Mouse (Mus musculus): Measurements from ENCODE around the gene Ramp1.

Gene Ramp1

GRCm38 (mm10) chr1:91211099-91211498 lies 31.5 kb downstream of the Ramp1 start:
- Histone ChIP-seq H3K27me3 (ENCODE audit: control insufficient read depth, insufficient read depth, low read length, poor library complexity, severe bottlenecking) (no peaks in the 10 kb centered on the region), H3K36me3 (ENCODE audit: control insufficient read depth, insufficient read depth, low read length, poor library complexity, severe bottlenecking) (no peaks in the 10 kb centered on the region)
- peak; percentile 69 for DNase-seq (ENCODE audit: low read depth, low spot score)

- Histone ChIP-seq H3K36me3 (ENCODE audit: control insufficient read depth, insufficient read depth, low read length, poor library complexity, severe bottlenecking) (no peaks in the 10 kb centered on the region), H3K27me3 (ENCODE audit: control insufficient read depth, insufficient read depth, low read length, poor library complexity, severe bottlenecking) (no peaks in the 10 kb centered on the region)
- DNase-seq (ENCODE audit: low read depth, low spot score) = no peak
Measured at GRCm38 (mm10) chr1:91211591-91212008, 32.0 kb downstream of the Ramp1 start.

- DNase-seq (ENCODE audit: low read depth, low spot score) = no peak
- Histone ChIP-seq H3K36me3 (ENCODE audit: control insufficient read depth, insufficient read depth, low read length, poor library complexity, severe bottlenecking) (no peaks in the 10 kb centered on the region), H3K27me3 (ENCODE audit: control insufficient read depth, insufficient read depth, low read length, poor library complexity, severe bottlenecking) (no peaks in the 10 kb centered on the region)
Measured at GRCm38 (mm10) chr1:91215264-91215663, 35.6 kb downstream of the Ramp1 start.

GRCm38 (mm10) chr1:91215981-91216380 lies 36.4 kb downstream of the Ramp1 start:
- DNase-seq (ENCODE audit: low read depth, low spot score) = peak; percentile 21
- H3K36me3 ChIP-seq (ENCODE audit: control insufficient read depth, insufficient read depth, low read length, poor library complexity, severe bottlenecking) = no peaks in the 10 kb centered on the region
- H3K27me3 ChIP-seq (ENCODE audit: control insufficient read depth, insufficient read depth, low read length, poor library complexity, severe bottlenecking) = no peaks in the 10 kb centered on the region

GRCm38 (mm10) chr1:91216504-91217267 lies 37.1 kb downstream of the Ramp1 start:
- H3K27me3 ChIP-seq (ENCODE audit: control insufficient read depth, insufficient read depth, low read length, poor library complexity, severe bottlenecking) = no peaks in the 10 kb centered on the region
- DNase-seq (ENCODE audit: low read depth, low spot score) = peak; percentile 83
- no peaks in the 10 kb centered on the region for H3K36me3 ChIP-seq (ENCODE audit: control insufficient read depth, insufficient read depth, low read length, poor library complexity, severe bottlenecking)

GRCm38 (mm10) chr1:91219641-91220321 lies 40.2 kb downstream of the Ramp1 start:
- peak; percentile 30 for DNase-seq (ENCODE audit: low read depth, low spot score)
- no peaks in the 10 kb centered on the region for H3K36me3 ChIP-seq (ENCODE audit: control insufficient read depth, insufficient read depth, low read length, poor library complexity, severe bottlenecking)
- no peaks in the 10 kb centered on the region for H3K27me3 ChIP-seq (ENCODE audit: control insufficient read depth, insufficient read depth, low read length, poor library complexity, severe bottlenecking)

GRCm38 (mm10) chr1:91220322-91220672 lies 40.7 kb downstream of the Ramp1 start:
- peak; percentile 81 for DNase-seq (ENCODE audit: low read depth, low spot score)
- H3K27me3 ChIP-seq (ENCODE audit: control insufficient read depth, insufficient read depth, low read length, poor library complexity, severe bottlenecking) = no peaks in the 10 kb centered on the region
- no peaks in the 10 kb centered on the region for H3K36me3 ChIP-seq (ENCODE audit: control insufficient read depth, insufficient read depth, low read length, poor library complexity, severe bottlenecking)

- Histone ChIP-seq H3K27me3 (ENCODE audit: control insufficient read depth, insufficient read depth, low read length, poor library complexity, severe bottlenecking) (no peaks in the 10 kb centered on the region), H3K36me3 (ENCODE audit: control insufficient read depth, insufficient read depth, low read length, poor library complexity, severe bottlenecking) (no peaks in the 10 kb centered on the region)
- no peak for DNase-seq (ENCODE audit: low read depth, low spot score)
Measured at GRCm38 (mm10) chr1:91226562-91226961, 46.9 kb downstream of the Ramp1 start.

- H3K27me3 ChIP-seq (ENCODE audit: control insufficient read depth, insufficient read depth, low read length, poor library complexity, severe bottlenecking) = no peaks in the 10 kb centered on the region
- no peaks in the 10 kb centered on the region for H3K36me3 ChIP-seq (ENCODE audit: control insufficient read depth, insufficient read depth, low read length, poor library complexity, severe bottlenecking)
- no peak for DNase-seq (ENCODE audit: low read depth, low spot score)
Measured at GRCm38 (mm10) chr1:91227381-91228054, 47.9 kb downstream of the Ramp1 start.

GRCm38 (mm10) chr1:91231142-91231541 lies 51.5 kb downstream of the Ramp1 start:
- DNase-seq (ENCODE audit: low read depth, low spot score) = no peak
- H3K27me3 ChIP-seq (ENCODE audit: control insufficient read depth, insufficient read depth, low read length, poor library complexity, severe bottlenecking) = no peaks in the 10 kb centered on the region

GRCm38 (mm10) chr1:91231896-91232295 lies 52.3 kb downstream of the Ramp1 start:
- H3K36me3 ChIP-seq (ENCODE audit: control insufficient read depth, insufficient read depth, low read length, poor library complexity, severe bottlenecking) = no peaks in the 10 kb centered on the region
- no peaks in the 10 kb centered on the region for H3K27me3 ChIP-seq (ENCODE audit: control insufficient read depth, insufficient read depth, low read length, poor library complexity, severe bottlenecking)
- DNase-seq (ENCODE audit: low read depth, low spot score) = no peak

More at GRCm38 (mm10) chr1:91231142-91231541, 51.5 kb downstream of the Ramp1 start:
- H3K36me3 ChIP-seq (ENCODE audit: control insufficient read depth, insufficient read depth, low read length, poor library complexity, severe bottlenecking) = no peaks in the 10 kb centered on the region

GRCm38 (mm10) chr1:91235395-91235794 lies 55.8 kb downstream of the Ramp1 start:
- Histone ChIP-seq H3K36me3 (ENCODE audit: control insufficient read depth, insufficient read depth, low read length, poor library complexity, severe bottlenecking) (no peaks in the 10 kb centered on the region), H3K27me3 (ENCODE audit: control insufficient read depth, insufficient read depth, low read length, poor library complexity, severe bottlenecking) (no peaks in the 10 kb centered on the region)
- DNase-seq (ENCODE audit: low read depth, low spot score) = peak; percentile 44

GRCm38 (mm10) chr1:91237676-91238075 lies 58.1 kb downstream of the Ramp1 start:
- no peak for DNase-seq (ENCODE audit: low read depth, low spot score)
- Histone ChIP-seq H3K27me3 (ENCODE audit: control insufficient read depth, insufficient read depth, low read length, poor library complexity, severe bottlenecking) (no peaks in the 10 kb centered on the region), H3K36me3 (ENCODE audit: control insufficient read depth, insufficient read depth, low read length, poor library complexity, severe bottlenecking) (no peaks in the 10 kb centered on the region)

- DNase-seq (ENCODE audit: low read depth, low spot score) = peak; percentile 79
Measured at GRCm38 (mm10) chr1:91239112-91239511, 59.5 kb downstream of the Ramp1 start.

GRCm38 (mm10) chr1:91239800-91240199 lies 60.2 kb downstream of the Ramp1 start:
- no peak for DNase-seq (ENCODE audit: low read depth, low spot score)

More at GRCm38 (mm10) chr1:91239112-91239511, 59.5 kb downstream of the Ramp1 start:
- Histone ChIP-seq H3K36me3 (ENCODE audit: control insufficient read depth, insufficient read depth, low read length, poor library complexity, severe bottlenecking) (no peaks in the 10 kb centered on the region), H3K27me3 (ENCODE audit: control insufficient read depth, insufficient read depth, low read length, poor library complexity, severe bottlenecking) (no peaks in the 10 kb centered on the region)

More at GRCm38 (mm10) chr1:91239800-91240199, 60.2 kb downstream of the Ramp1 start:
- no peaks in the 10 kb centered on the region for H3K36me3 ChIP-seq (ENCODE audit: control insufficient read depth, insufficient read depth, low read length, poor library complexity, severe bottlenecking)
- no peaks in the 10 kb centered on the region for H3K27me3 ChIP-seq (ENCODE audit: control insufficient read depth, insufficient read depth, low read length, poor library complexity, severe bottlenecking)
